Mouse (Mus musculus): ENCODE measurements around the gene Arpc4. TPM values are rescaled to one million over a fixed set of nuclear protein-coding genes. Genes with fewer than 3 reads are reported as not detected.
A peak's percentile ranks its signal among the peaks of the same experiment; 100 is the strongest.

The Arpc4 gene
- total RNA-seq, 2 experiments from 2014 or later, result 171 to 331 TPM

DNA sequence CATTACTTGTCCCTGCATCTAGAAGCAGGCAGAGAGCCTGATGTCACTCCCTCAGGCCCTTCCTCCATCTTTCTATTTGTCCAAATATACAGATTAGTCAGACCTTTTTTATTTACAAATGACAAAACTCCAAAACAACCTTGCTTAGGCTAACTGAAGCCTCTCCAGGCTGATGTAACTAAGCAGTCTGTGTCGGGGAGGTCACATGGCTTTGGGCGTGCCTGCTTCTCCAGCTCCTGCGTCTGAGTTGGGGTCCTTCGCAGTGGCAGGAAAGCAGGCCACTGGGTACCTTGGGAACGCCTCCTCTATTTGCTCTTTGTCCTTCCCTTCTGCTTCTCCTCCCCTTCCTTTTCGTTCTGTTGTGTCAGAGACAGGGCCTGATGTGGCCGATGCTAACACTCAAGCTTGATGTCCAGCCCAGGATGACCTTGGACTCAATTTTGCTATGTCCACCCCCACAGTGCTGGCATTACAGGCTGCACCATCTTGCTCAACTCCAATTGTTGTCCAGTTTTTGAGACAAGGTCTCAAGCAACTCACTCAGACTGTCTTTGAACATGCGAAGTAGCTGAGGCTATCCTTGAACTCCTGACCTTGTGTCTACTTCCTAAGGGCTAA, 13.3 kb upstream of the Arpc4 start:
- ATAC-seq (replicated peaks; ENCODE audit: poor library complexity), result no peak

DNA sequence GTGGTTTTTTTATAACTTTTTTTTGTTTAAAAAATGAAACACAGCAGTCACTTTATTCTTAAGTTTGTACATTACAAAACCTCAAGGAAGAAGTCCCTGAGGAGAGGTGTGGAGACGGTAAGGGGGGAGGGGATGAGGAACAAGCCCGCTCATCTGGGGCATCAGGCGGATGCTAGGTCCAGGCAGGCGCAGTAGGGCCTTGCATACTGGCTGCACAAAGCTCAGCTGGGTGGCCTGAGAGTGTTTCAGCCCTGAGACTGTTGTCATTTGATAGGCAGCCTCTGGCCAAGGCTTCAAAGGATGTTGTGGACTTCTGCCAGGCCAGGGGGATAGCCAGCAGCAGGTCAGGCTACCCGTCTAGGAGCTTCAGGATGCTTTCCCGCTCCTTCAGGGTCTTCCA, 11.3 kb upstream of the Arpc4 start:
- no peak for ATAC-seq (replicated peaks; ENCODE audit: poor library complexity)

DNA sequence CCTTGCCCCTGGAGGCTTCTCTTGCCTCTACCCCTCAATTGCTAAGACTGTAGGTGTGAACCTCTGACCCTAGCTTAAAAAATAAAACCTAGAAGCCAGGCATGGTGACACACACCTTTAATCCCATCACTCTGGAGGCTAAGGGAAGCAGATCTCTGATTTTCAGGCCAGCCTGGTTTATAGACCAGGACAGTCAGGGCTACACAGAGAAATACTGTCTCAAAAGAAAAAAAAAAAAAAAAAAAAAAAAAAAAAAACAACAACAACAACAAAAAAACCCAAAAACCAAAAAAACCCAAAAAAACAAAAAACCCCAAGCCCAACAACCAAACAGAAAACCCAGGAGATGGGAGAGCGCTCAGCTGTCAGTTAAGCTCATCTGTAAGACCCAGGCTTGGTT, 10.3 kb upstream of the Arpc4 start:
- ATAC-seq (replicated peaks; ENCODE audit: poor library complexity), result no peak

- ATAC-seq (replicated peaks; ENCODE audit: poor library complexity), result no peak
These were observed 9.8 kb upstream of the Arpc4 start for GRCm38 (mm10) chr6:113368124-113368523.

DNA sequence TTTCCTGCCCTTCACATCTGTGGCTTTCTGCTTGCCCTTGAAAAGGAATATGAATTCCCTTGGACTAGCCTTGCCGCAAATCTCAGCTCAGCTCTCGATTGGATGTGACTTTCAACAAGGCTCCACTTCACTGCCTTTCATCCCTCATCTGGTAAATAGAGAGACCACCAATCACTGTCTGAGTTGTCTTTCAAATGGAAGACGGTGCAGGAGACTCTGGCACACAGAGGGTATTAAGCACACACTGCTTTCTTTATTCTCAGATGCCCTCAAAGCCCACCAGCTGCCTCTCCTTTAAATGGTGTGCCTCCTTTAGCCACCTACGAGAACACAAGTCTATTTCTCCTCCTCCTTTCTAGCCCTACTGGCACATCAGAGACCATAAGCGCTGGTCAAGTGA, 9.3 kb upstream of the Arpc4 start:
- no peak for ATAC-seq (replicated peaks; ENCODE audit: poor library complexity)

DNA sequence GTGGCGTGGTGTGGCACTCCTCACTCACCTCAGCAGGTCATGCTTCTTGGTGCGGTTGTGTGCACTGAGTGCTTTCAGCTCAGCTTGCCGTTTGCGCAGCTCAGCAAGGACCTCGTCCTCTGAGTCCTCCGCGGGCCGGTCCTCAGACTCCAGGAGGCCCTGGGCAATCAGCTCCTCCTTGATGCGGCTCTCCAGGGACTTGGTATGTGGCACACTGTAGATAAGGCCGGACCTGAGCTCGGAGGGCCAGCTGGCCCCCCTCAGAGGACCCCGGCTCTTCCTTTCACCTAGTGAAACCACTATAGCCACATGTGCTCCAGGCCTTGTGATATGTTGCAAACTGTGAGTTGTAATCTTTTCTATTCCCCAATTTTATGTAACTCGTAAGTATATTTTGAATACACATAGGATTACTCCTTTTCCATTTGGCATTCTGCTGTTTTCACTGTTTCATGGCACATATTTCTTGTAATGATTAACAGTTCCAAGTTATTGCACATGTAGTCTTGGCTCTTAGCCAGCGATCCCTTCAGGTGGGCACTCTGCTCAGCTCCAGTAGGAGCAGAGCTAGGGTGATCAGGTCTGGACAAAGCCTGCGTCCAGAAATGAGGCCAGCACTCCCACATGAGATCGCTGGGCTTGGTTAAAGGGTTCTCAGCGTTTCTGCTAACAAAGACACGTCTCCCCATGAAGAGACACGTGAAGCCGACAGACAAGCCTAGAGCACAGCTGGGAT, 7.6 kb upstream of the Arpc4 start:
- no peak for ATAC-seq (replicated peaks; ENCODE audit: poor library complexity)

DNA sequence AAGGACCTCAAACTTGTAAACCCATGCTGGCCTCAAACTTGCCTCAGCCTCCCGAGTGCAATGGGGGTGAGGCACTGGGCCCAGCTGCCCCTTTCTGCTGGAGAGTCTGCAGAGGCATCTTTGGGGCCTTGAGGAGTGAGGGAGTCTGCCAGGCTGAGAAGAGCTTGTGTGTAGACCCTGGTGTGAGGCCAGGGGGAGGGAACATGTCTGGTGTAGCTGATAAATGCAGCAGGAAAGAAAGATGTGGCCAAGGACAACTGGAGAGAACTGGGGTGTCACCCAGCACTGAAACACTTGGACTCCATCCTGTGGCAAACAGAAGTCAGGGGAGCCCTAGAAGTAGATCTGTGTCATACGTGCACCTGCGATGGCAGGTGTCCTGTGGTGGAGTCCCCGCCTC, 4.4 kb upstream of the Arpc4 start:
- ATAC-seq (replicated peaks; ENCODE audit: poor library complexity), result peak; percentile 17

DNA sequence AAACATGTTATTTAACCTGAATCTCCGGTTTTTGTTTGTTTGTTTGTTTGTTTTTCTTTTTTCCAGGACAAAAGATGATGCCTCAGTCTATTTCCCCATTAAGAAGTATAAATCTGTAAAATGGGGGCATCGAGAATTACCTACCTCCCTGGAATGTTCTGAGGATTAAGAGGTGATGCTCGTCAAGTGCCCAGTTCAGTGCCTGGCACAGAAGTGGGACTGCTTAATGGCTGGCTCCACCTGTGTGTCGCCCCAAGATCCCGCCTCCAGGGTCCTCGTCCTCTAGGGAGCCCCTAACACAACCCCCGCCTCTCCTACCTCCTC, 781 bp upstream of the Arpc4 start:
- no peak for ATAC-seq (replicated peaks; ENCODE audit: poor library complexity)

DNA sequence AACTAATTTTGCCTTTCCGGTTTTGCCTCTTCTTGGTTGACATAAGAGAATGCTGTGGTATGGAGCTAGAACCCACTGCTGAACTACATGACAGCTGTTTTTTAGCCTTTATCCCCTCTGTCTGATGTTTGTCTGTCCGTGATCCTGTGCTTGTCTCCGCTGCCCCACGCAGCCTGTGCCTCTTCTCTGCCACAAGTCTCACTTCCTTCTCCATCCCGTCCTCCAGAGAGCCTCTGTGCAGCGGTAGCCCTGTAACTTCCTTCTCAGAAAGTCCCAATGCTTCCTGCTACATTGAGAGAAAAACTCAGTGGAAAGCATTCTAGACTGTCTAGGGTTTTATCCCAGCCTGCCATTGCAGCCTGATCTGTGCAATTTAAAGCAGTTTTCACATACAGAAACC, 1.3 kb downstream of the Arpc4 start:
- peak; percentile 21; the same call in 1 of the 2 replicates for ATAC-seq (replicated peaks; ENCODE audit: poor library complexity)

GRCm38 (mm10) chr6:113380480-113380879, 2.6 kb downstream of the Arpc4 start:
- ATAC-seq (replicated peaks; ENCODE audit: poor library complexity), result no peak

- ATAC-seq (replicated peaks; ENCODE audit: poor library complexity), result no peak
These were observed 6.5 kb downstream of the Arpc4 start for GRCm38 (mm10) chr6:113384351-113384927.

GRCm38 (mm10) chr6:113385160-113385714, 7.3 kb downstream of the Arpc4 start:
- ATAC-seq (replicated peaks; ENCODE audit: poor library complexity), result no peak

DNA sequence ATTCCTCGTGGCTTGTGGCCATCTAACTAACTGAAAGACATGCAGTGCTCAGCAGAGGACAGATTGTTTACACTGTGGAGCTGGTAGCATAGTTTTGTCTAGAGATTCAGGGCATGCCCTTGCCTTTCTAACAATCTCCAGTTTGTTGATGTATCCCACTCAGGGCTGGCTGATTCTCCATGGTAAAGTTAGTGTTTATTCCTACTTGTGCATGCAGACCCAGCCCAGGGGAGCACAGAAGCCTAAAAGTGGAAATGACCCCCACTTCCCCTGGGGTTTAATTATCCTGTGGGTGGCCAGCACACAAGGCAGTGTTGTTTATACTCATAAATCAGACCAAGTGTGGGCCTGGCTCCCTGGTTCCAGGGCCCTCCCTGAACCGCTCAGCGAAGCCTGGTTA, 8.1 kb downstream of the Arpc4 start:
- no peak for ATAC-seq (replicated peaks; ENCODE audit: poor library complexity)

- no peak for ATAC-seq (replicated peaks; ENCODE audit: poor library complexity)
These were observed 11.0 kb downstream of the Arpc4 start, which contains the start of gene Ttll3 for GRCm38 (mm10) chr6:113388960-113389359. TSS of gene Ttll3 (plus strand) at chr6:113389260.

GRCm38 (mm10) chr6:113390715-113391114, 12.8 kb downstream of the Arpc4 start:
- no peak for ATAC-seq (replicated peaks; ENCODE audit: poor library complexity)

DNA sequence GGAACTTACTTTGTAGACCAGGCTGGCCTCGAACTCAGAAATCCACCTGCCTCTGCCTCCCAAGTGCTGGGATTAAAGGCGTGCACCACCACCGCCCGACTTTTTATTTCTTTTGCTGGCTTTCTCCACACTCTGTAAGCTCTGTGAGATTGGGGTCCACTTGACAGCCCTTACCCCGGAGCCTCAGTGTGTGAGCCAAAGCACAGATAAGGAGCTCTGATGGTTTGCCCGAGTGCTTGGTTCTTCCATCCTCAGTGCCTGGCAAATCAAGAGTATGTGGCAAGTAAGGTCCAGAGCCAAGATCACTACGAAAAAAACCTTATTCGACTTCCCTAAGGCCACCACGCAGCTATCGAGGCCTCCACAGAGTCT, 14.1 kb downstream of the Arpc4 start:
- ATAC-seq (replicated peaks; ENCODE audit: poor library complexity), result peak; percentile 19; the same call in 1 of the 2 replicates

DNA sequence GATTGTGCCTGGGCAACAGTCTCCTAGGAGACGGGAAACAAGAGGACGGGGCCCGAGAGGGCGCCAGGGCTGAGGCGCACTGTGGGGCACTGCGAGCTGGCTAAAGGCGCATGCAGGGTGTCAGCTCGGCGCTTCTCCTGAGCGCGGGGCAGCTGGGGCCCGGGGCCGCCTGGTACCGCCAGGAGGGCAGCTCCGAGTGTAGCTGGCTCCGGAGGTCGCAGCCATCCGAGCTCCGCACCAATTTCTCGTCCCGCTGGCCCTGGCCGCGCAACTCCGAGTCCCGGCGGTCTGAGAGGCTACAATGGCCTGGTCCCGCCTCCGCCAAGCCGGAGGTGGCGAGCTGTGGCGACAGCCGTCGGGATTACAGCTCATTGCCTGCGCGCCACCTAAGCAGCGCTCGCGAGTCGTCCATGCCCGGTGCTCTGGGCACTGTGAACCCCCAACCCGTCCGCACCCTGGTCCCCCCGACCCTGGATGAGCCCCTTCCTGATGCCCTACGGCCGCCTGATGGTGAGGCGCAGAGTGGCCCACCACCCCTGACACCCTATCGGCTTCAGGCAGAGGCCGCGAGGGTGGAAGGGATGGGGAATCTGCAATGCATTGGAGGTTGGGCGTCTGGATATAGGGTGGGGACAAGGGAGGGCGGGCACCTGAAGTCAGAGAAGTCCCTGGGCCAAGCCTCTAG, 14.6 kb downstream of the Arpc4 start:
- ATAC-seq (replicated peaks; ENCODE audit: poor library complexity), result peak; percentile 62

DNA sequence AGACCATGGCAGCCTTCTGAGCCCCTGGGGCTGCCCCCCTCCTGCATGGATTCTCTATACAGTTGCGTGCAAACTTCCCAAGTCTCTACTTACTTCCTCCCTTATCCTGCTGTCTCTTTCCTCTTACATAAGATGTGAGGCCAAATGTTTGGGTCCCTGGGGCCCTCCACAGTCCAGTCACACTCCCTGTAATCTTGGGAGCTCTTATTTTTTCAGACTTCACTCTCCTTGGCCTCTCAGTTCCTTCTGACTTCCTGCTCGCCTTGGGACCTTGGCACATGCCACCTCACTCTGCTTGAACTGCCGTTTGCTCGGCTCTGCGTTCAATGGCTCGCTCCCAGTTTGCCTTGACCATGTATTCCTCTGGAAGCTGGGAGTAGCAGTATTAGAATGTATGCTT, 16.0 kb downstream of the Arpc4 start:
- no peak for ATAC-seq (replicated peaks; ENCODE audit: poor library complexity)

DNA sequence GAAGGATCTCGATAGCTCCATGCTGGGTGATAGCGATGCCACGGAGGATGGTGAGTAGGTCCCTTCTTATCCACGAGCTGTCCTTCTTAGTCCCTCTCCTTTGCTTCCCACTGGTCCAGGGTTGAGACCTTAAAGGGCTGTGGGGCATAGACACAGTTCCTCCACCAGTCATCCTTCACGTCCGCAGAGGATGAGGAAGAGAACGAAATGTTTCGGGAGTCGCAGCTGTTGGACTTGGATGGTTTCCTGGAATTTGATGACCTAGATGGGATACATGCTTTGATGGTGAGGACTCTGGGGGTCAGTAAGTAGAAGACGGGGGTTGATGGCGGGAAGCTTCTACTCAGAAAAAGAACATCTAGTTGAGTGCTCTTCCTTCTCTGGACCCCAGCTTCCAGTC, 16.9 kb downstream of the Arpc4 start:
- no peak for ATAC-seq (replicated peaks; ENCODE audit: poor library complexity)

DNA sequence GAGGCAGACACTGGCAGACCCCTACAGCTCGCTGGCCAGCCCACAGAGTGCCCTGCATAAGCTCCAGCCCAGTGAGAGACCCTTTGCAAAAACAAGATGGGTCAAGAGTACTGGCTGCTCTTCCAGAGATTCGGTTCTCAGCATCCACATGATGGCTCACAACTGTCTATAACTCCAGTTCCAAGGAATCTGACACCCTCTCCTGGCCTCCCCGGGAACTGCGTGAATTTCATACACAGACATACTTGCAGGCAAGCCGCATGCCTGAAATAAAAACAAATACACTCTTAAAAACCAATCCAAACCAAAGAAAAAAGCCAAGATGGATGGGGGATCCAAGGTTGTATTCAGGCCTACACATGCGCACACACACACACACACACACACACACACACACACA, 17.6 kb downstream of the Arpc4 start:
- ATAC-seq (replicated peaks; ENCODE audit: poor library complexity), result no peak

- no peak for ATAC-seq (replicated peaks; ENCODE audit: poor library complexity)
These were observed 18.5 kb downstream of the Arpc4 start for GRCm38 (mm10) chr6:113396270-113397030.
